Mouse (Mus musculus) stomach, embryonic 14.5 days (tissue): ENCODE results near the gene St7. TPM values are rescaled to one million over a fixed set of nuclear protein-coding genes. Genes with fewer than 3 reads are reported as not detected.
A peak's percentile ranks its signal among the peaks of the same experiment; 100 is the strongest.

ENCODE experiments used
- ATAC-seq: fragments of 200-750 bp; cut with Nextera tagmentation; 2 replicates; pipeline ENCODE4 v1.8.0; 2017; ENCODE audit warnings: low read depth, moderate TSS enrichment; ENCODE audit not compliant: insufficient number of reproducible peaks, insufficient read depth, low FRiP score
- H3K27ac ChIP-seq: fragments of 300-500 bp; sonication (generic); 2 replicates; pipeline ENCODE4 v1.5.1; 2014; ENCODE audit warnings: mild to moderate bottlenecking, low read length, moderate library complexity, mixed read lengths
- H3K27me3 ChIP-seq: fragments of 300-500 bp; sonication (generic); 2 replicates; pipeline ENCODE4 v1.6.1; 2014; ENCODE audit warnings: low read length, control low read depth, mixed read lengths; ENCODE audit not compliant: control insufficient read depth, insufficient read depth
- H3K36me3 ChIP-seq: fragments of 300-500 bp; sonication (generic); 2 replicates; pipeline ENCODE4 v1.6.1; 2014; ENCODE audit warnings: mild to moderate bottlenecking, control low read depth, low read length, moderate library complexity, mixed read lengths; ENCODE audit not compliant: control insufficient read depth, insufficient read depth
- H3K4me1 ChIP-seq: fragments of 300-500 bp; sonication (generic); 2 replicates; pipeline ENCODE4 v1.6.1; 2014; ENCODE audit warnings: low read length, control low read depth, mixed read lengths; ENCODE audit not compliant: control insufficient read depth, insufficient read depth
- H3K4me2 ChIP-seq: fragments of 300-500 bp; sonication (generic); replicated peaks from 2 replicates; pipeline ENCODE4 v1.6.1; 2014; ENCODE audit warnings: low read depth, low read length, control low read depth
- H3K4me3 ChIP-seq: fragments of 300-500 bp; sonication (generic); 2 replicates; pipeline ENCODE4 v1.5.1; 2014; ENCODE audit warnings: low read depth, low read length, control low read depth
- H3K9ac ChIP-seq: fragments of 300-500 bp; sonication (generic); replicated peaks from 2 replicates; pipeline ENCODE4 v1.6.1; 2014; ENCODE audit warnings: low read depth, mild to moderate bottlenecking, control low read depth, low read length, moderate library complexity, mixed read lengths
- H3K9me3 ChIP-seq: fragments of 300-500 bp; sonication (generic); 2 replicates; pipeline ENCODE4 v1.6.1; 2016; ENCODE audit warnings: low read depth, low read length, control low read depth; ENCODE audit not compliant: control insufficient read depth
- WGBS: fragments of 180-500 bp; shearing (Covaris S2); extraction: QIAGEN DNeasy Blood & Tissue Kit; methylation state at CpG from one replicate; pipeline ENCODE4 v1.1.7; 2014; 5-methylcytosine and 5-hydroxymethylcytosine counted together
- polyA plus RNA-seq: library from polyadenylated mRNA; unstranded; fragments of >200 nt; fragmentation: Nextera tagmentation; extraction: Ambion mirVana; gene quantifications from 2 replicates; pipeline ENCODE4 v1.2.1, GENCODE M21; 2014

St7 gene
- polyA plus RNA-seq, 1 experiment from 2014 or later: 29.9 TPM

GRCm38 (mm10) chr6:17741639-17742038, 48.9 kb downstream of the St7 start:
- 86% methylated on average over 6 of the region's 6 CpGs for WGBS
- ATAC-seq: no peak

GRCm38 (mm10) chr6:17742209-17742608, 49.5 kb downstream of the St7 start:
- H3K9me3 ChIP-seq: no peaks in the 10 kb centered on the region
- no peaks in the 10 kb centered on the region for H3K4me1 ChIP-seq
- no peak overlapping the region for H3K4me3 ChIP-seq
- H3K27ac ChIP-seq: no peak overlapping the region
- no peak overlapping the region; the same call in 1 of the 2 replicates for H3K9ac ChIP-seq
- no peak for ATAC-seq
- 91% methylated on average over 4 of the region's 4 CpGs for WGBS
- no peaks in the 10 kb centered on the region for H3K27me3 ChIP-seq
- no peaks in the 10 kb centered on the region for H3K36me3 ChIP-seq
- no peak overlapping the region for H3K4me2 ChIP-seq

More at GRCm38 (mm10) chr6:17741639-17742038, 48.9 kb downstream of the St7 start:
- Histone ChIP-seq H3K9ac (no peak overlapping the region), H3K27ac (no peak overlapping the region), H3K4me2 (no peak overlapping the region), H3K4me1 (no peaks in the 10 kb centered on the region), H3K36me3 (no peaks in the 10 kb centered on the region), H3K27me3 (no peaks in the 10 kb centered on the region), H3K4me3 (no peak overlapping the region), H3K9me3 (no peaks in the 10 kb centered on the region)

GRCm38 (mm10) chr6:17743325-17743724, 50.6 kb downstream of the St7 start:
- no peak; the same call in 1 of the 2 replicates for ATAC-seq
- Histone ChIP-seq H3K9me3 (no peaks in the 10 kb centered on the region), H3K4me1 (no peaks in the 10 kb centered on the region), H3K27ac (no peak overlapping the region), H3K27me3 (no peaks in the 10 kb centered on the region), H3K4me2 (no peak overlapping the region), H3K9ac (no peak overlapping the region), H3K36me3 (no peaks in the 10 kb centered on the region), H3K4me3 (no peak overlapping the region)
- 76% methylated on average over 4 of the region's 4 CpGs for WGBS

GRCm38 (mm10) chr6:17747724-17748123, 55.0 kb downstream of the St7 start:
- no peaks in the 10 kb centered on the region for H3K9me3 ChIP-seq
- H3K4me2 ChIP-seq: no peak overlapping the region
- no peaks in the 10 kb centered on the region for H3K36me3 ChIP-seq
- H3K4me1 ChIP-seq: no peaks in the 10 kb centered on the region
- H3K27ac ChIP-seq: no peak overlapping the region
- H3K4me3 ChIP-seq: no peak overlapping the region
- H3K27me3 ChIP-seq: no peaks in the 10 kb centered on the region
- no peak overlapping the region for H3K9ac ChIP-seq
- ATAC-seq: no peak
- WGBS: 83% methylated on average over 13 of the region's 13 CpGs

- no peaks in the 10 kb centered on the region for H3K36me3 ChIP-seq
- H3K9ac ChIP-seq: 0 out of 2 replicates have a peak overlapping the region, but pooled peaks have one; percentile 11
- peak overlapping the region; percentile 51 for H3K4me2 ChIP-seq
- H3K27ac ChIP-seq: no peak overlapping the region
- no peaks in the 10 kb centered on the region for H3K9me3 ChIP-seq
- ATAC-seq: peak; percentile 95
- H3K4me1 ChIP-seq: no peaks in the 10 kb centered on the region
- peak overlapping the region; percentile 25 for H3K4me3 ChIP-seq
- H3K27me3 ChIP-seq: no peaks in the 10 kb centered on the region
- 5% methylated on average over 18 of the region's 18 CpGs for WGBS
These were observed 56.3 kb downstream of the St7 start for GRCm38 (mm10) chr6:17748866-17749582.

GRCm38 (mm10) chr6:17749596-17749995, 56.9 kb downstream of the St7 start:
- Histone ChIP-seq H3K4me2 (peak overlapping the region; percentile 51), H3K27ac (no peak overlapping the region), H3K4me3 (peak overlapping the region; percentile 25), H3K9ac (no peak overlapping the region), H3K9me3 (no peaks in the 10 kb centered on the region), H3K4me1 (no peaks in the 10 kb centered on the region), H3K27me3 (no peaks in the 10 kb centered on the region), H3K36me3 (no peaks in the 10 kb centered on the region)
- 57% methylated on average over 3 of the region's 3 CpGs for WGBS
- no peak for ATAC-seq

- 72% methylated on average over 9 of the region's 9 CpGs for WGBS
- Histone ChIP-seq H3K9ac (no peak overlapping the region), H3K4me3 (0 out of 2 replicates have a peak overlapping the region, but pooled peaks have one; percentile 25), H3K27me3 (no peaks in the 10 kb centered on the region), H3K4me1 (0 out of 2 replicates have a peak, but pooled peaks cover 2% of the 10 kb centered on the region), H3K4me2 (peak overlapping the region; percentile 51; the same call in 1 of the 2 replicates), H3K27ac (no peak overlapping the region), H3K9me3 (no peaks in the 10 kb centered on the region), H3K36me3 (no peaks in the 10 kb centered on the region)
- ATAC-seq: no peak
These were observed 57.4 kb downstream of the St7 start for GRCm38 (mm10) chr6:17750041-17750660.

- no peaks in the 10 kb centered on the region for H3K9me3 ChIP-seq
- no peaks in the 10 kb centered on the region for H3K27me3 ChIP-seq
- H3K4me1 ChIP-seq: 0 out of 2 replicates have a peak, but pooled peaks cover 2% of the 10 kb centered on the region
- H3K36me3 ChIP-seq: no peaks in the 10 kb centered on the region
- H3K4me2 ChIP-seq: no peak overlapping the region
- no peak overlapping the region for H3K4me3 ChIP-seq
- no peak overlapping the region for H3K27ac ChIP-seq
- 81% methylated on average over 6 of the region's 6 CpGs for WGBS
- ATAC-seq: no peak
- H3K9ac ChIP-seq: no peak overlapping the region
These were observed 58.2 kb downstream of the St7 start for GRCm38 (mm10) chr6:17750957-17751356.
